ENCODE assay signal across 1 mouse cellular context in the genomic region with DNA sequence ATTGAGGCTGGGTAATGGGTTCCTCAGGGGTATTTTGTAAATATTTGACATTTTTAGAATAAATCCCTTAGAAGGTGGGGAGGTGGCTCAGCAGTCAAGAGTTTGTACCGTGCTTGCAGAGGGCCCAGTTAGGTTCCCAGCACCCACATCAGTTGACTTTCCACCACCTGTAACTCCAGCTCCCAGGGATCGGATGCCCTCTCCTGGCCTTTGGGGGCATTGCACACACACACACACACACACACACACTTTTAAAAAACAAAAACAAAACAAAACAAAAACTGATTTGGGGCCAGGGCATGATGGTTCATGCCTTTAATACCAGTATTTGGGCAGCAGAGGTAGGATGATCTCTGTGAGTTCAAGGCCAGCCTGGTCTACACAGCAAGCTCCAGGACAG.
TF ChIP-seq lines count a peak whose summit lies in the region.

No protein-coding gene starts in this region.

TF ChIP-seq in CH12.LX, 34 proteins besides CTCF, POLR2A, EP300 and RAD21:
- no peak for TF ChIP-seq ZC3H11A (IDR thresholded peaks at IDR 0.05; ENCODE audit: low read depth, low read length)
- no peak for TF ChIP-seq KAT2A (IDR thresholded peaks at IDR 0.05; ENCODE audit: insufficient replicate concordance, low read length)
- peak; percentile 51 for TF ChIP-seq SMC3 (IDR thresholded peaks at IDR 0.05; ENCODE audit: low read depth, low read length)
